Mouse (Mus musculus) MEL (cell line): Measurements from ENCODE around the gene Ddx56. TPM values are rescaled to one million over a fixed set of nuclear protein-coding genes. Genes with fewer than 3 reads are reported as not detected.

ENCODE experiments used
- DNase-seq: peaks from one replicate; pipeline ENCODE4 v3.0.0; 2011; ENCODE audit warnings: low read depth, low spot score
- H3K27ac ChIP-seq: 2 replicates; pipeline ENCODE4 v1.5.1; 2012; ENCODE audit warnings: low read depth, mild to moderate bottlenecking, control low read depth, low read length, moderate library complexity; ENCODE audit not compliant: control insufficient read depth
- H3K27me3 ChIP-seq, 2 experiments: fragments of 150-350 bp in 1 of 2; sonication (generic) in 1 of 2; 2 replicates each; pipeline ENCODE4 v1.6.1; 2012; ENCODE audit warnings: low read length in 2 of 2, mild to moderate bottlenecking in 2 of 2, improper control_type of control experiment in 1 of 2, moderate library complexity in 1 of 2; ENCODE audit not compliant: insufficient read depth in 2 of 2, control insufficient read depth in 1 of 2
- H3K36me3 ChIP-seq, 2 experiments: 2 replicates each; pipeline ENCODE4 v1.6.1; 2012 to 2014; ENCODE audit warnings: low read length in 2 of 2, improper control_type of control experiment in 1 of 2, inconsistent platforms in 1 of 2, mild to moderate bottlenecking in 1 of 2; ENCODE audit not compliant: insufficient read depth in 2 of 2, control insufficient read depth in 1 of 2
- H3K4me1 ChIP-seq, 2 experiments: fragments of 150-350 bp in 1 of 2; sonication (generic) in 1 of 2; 2 replicates each; pipeline ENCODE4 v1.6.1; 2012; ENCODE audit warnings: low read length in 2 of 2, improper control_type of control experiment in 1 of 2, mild to moderate bottlenecking in 1 of 2; ENCODE audit not compliant: insufficient read depth in 2 of 2, control insufficient read depth in 1 of 2
- H3K4me3 ChIP-seq, 2 experiments: fragments of 150-350 bp in 1 of 2; sonication (generic) in 1 of 2; 2 replicates each; pipeline ENCODE4 v1.5.1; 2012; ENCODE audit warnings: low read depth in 2 of 2, low read length in 2 of 2, mild to moderate bottlenecking in 2 of 2, moderate library complexity in 2 of 2, control low read depth in 1 of 2, improper control_type of control experiment in 1 of 2; ENCODE audit not compliant: control insufficient read depth in 1 of 2, insufficient read depth in 1 of 2
- H3K79me2 ChIP-seq: 2 replicates; pipeline ENCODE4 v1.6.1; 2012; ENCODE audit warnings: mild to moderate bottlenecking, low read length, moderate library complexity; ENCODE audit not compliant: control insufficient read depth, poor library complexity, insufficient read depth
- H3K9ac ChIP-seq: 2 replicates; pipeline ENCODE4 v1.6.1; 2012; ENCODE audit warnings: low read depth, mild to moderate bottlenecking, control low read depth, low read length, moderate library complexity; ENCODE audit not compliant: control insufficient read depth, poor library complexity, severe bottlenecking
- H3K9me3 ChIP-seq: fragments of 150-350 bp; sonication (generic); replicated peaks from 2 replicates; pipeline ENCODE4 v1.6.1; 2012; ENCODE audit warnings: mild to moderate bottlenecking, low read length, improper control_type of control experiment, moderate library complexity; ENCODE audit not compliant: insufficient read depth
- EP300 ChIP-seq, 2 experiments: IDR thresholded peaks; 2 replicates each; pipeline ENCODE4 v1.6.1; 2011; ENCODE audit warnings: improper control_type of control experiment in 2 of 2, low read length in 2 of 2, low read depth in 1 of 2, mild to moderate bottlenecking in 1 of 2
- MEF2A ChIP-seq: IDR thresholded peaks from 2 replicates; pipeline ENCODE4 v1.6.1; 2014; ENCODE audit warnings: low read depth, mild to moderate bottlenecking, inconsistent platforms, low read length, improper control_type of control experiment; ENCODE audit not compliant: poor library complexity, insufficient replicate concordance, severe bottlenecking; ENCODE audit errors: extremely low read depth
- MYB ChIP-seq: IDR thresholded peaks from 2 replicates; pipeline ENCODE4 v1.6.1; 2011; ENCODE audit warnings: mild to moderate bottlenecking, low read depth, low read length, improper control_type of control experiment
- MYC ChIP-seq: IDR thresholded peaks from 2 replicates; pipeline ENCODE4 v1.6.1; 2011; ENCODE audit warnings: low read depth, mild to moderate bottlenecking, low read length, improper control_type of control experiment, moderate library complexity
- TAL1 ChIP-seq: IDR thresholded peaks from 2 replicates; pipeline ENCODE4 v1.6.1; 2012; ENCODE audit warnings: mild to moderate bottlenecking, inconsistent platforms, low read length, moderate library complexity, mixed read lengths
- TBP ChIP-seq: IDR thresholded peaks from 2 replicates; pipeline ENCODE4 v1.8.0; 2011; ENCODE audit warnings: low read depth, low read length, improper control_type of control experiment
- TCF12 ChIP-seq: IDR thresholded peaks from 2 replicates; pipeline ENCODE4 v1.6.1; 2014; ENCODE audit warnings: low read depth, mild to moderate bottlenecking, inconsistent platforms, low read length, improper control_type of control experiment, moderate library complexity
- ZKSCAN1 ChIP-seq: IDR thresholded peaks from 2 replicates; pipeline ENCODE4 v1.6.1; 2012; ENCODE audit warnings: low read depth, mild to moderate bottlenecking, inconsistent platforms, low read length, improper control_type of control experiment, moderate library complexity
- ZNF384 ChIP-seq: IDR thresholded peaks from 2 replicates; pipeline ENCODE4 v1.6.1; 2012; ENCODE audit warnings: low read depth, mild to moderate bottlenecking, inconsistent platforms, low read length, improper control_type of control experiment
- polyA plus RNA-seq, 2 experiments: library from polyadenylated mRNA; stranded (reverse) in 1 of 2; unstranded in 1 of 2; fragments of >175 nt in 1 of 2; fragments of >200 nt in 1 of 2; gene quantifications; 2 replicates each; pipeline versions ENCODE4 v1.2.1 to v1.2.4; 2012; ENCODE audit warnings: low replicate concordance in 2 of 2, low read depth in 1 of 2; ENCODE audit not compliant: insufficient read length in 2 of 2, insufficient read depth in 1 of 2, missing spikeins in 1 of 2
- total RNA-seq: library from RNA; depleted of rRNA; stranded (reverse); fragments of 300-350 nt; gene quantifications from 2 replicates; pipeline ENCODE4 v1.2.3, GENCODE M21; 2012

Ddx56 gene
- total and polyA plus RNA-seq, 3 experiments, result 138 to 201 TPM; not detected in 1

GRCm38 (mm10) chr11:6267320-6268254 is at the start of gene Ddx56 (continued):
- TF ChIP-seq MEF2A, result no peak
- no peak for TF ChIP-seq EP300 (IDR thresholded peaks at IDR 0.05; ENCODE audit: low read depth in 1 of 2, low read length in 2 of 2)
- no peak for TF ChIP-seq ZKSCAN1
- peak; percentile 73 for TF ChIP-seq TAL1

- Histone ChIP-seq H3K4me1 (peaks cover 0 to 3% of the 10 kb centered on the region in 2 experiments; a peak in 2 of 4 replicates), H3K36me3 (peaks cover 15 to 31% of the 10 kb centered on the region in 2 experiments), H3K9ac (no peak overlapping the region), H3K27ac (no peak overlapping the region), H3K4me3 (no peak overlapping the region), H3K27me3 (no peaks in the 10 kb centered on the region), H3K79me2 (peaks cover 1% of the 10 kb centered on the region; the same call in 1 of the 2 replicates), H3K9me3 (no peaks in the 10 kb centered on the region)
- DNase-seq, result no peak
- no peak for TF ChIP-seq ZKSCAN1
- TF ChIP-seq EP300 (IDR thresholded peaks at IDR 0.05; ENCODE audit: low read depth in 1 of 2, low read length in 2 of 2), result no peak
Observed at GRCm38 (mm10) chr11:6316821-6317220, 49.2 kb upstream of the Ddx56 start.

GRCm38 (mm10) chr11:6313874-6314406 is 46.4 kb upstream of the Ddx56 start:
- H3K4me1 ChIP-seq, result no peaks in the 10 kb centered on the region; a peak in 1 of 4 replicates
- no peak for DNase-seq
- H3K27me3 ChIP-seq, result no peaks in the 10 kb centered on the region
- TF ChIP-seq ZNF384 (no peak), MYC (no peak), MYB (no peak), TCF12 (no peak), TBP (no peak), EP300 (IDR thresholded peaks at IDR 0.05; ENCODE audit: low read depth in 1 of 2, low read length in 2 of 2) (no peak)
- TF ChIP-seq, all 39 proteins: peak for 0
- H3K9me3 ChIP-seq, result no peaks in the 10 kb centered on the region
- H3K27ac ChIP-seq, result no peak overlapping the region
- no peak overlapping the region for H3K9ac ChIP-seq
- H3K79me2 ChIP-seq, result peaks cover 2% of the 10 kb centered on the region; the same call in 1 of the 2 replicates
- H3K4me3 ChIP-seq, result no peak overlapping the region
- peaks cover 5 to 35% of the 10 kb centered on the region in 2 experiments for H3K36me3 ChIP-seq
